Mouse (Mus musculus) cortical plate, adult 2 months (tissue): ENCODE measurements at regions not wholly inside any gene's neighbourhood (a gene's known extent, or its start where the extent isn't known, plus 50 kb on each side); places are given as distances from the start of the nearest gene placed in this dataset.

Experiments used
- H3K27ac ChIP-seq: fragments of 200-500 bp; 2 replicates; pipeline ENCODE4 v1.5.1; 2012; ENCODE audit warnings: low read length, control low read depth, inconsistent platforms; ENCODE audit not compliant: insufficient read depth
- H3K4me1 ChIP-seq: fragments of 200-500 bp; 2 replicates; pipeline ENCODE4 v1.6.1; 2011; ENCODE audit warnings: low read length; ENCODE audit not compliant: control insufficient read depth, insufficient read depth
- H3K4me3 ChIP-seq: fragments of 200-500 bp; 2 replicates; pipeline ENCODE4 v1.5.1; 2011; ENCODE audit warnings: mild to moderate bottlenecking, low read length, control low read depth; ENCODE audit not compliant: insufficient read depth
- CTCF ChIP-seq: fragments of 200-500 bp; IDR thresholded peaks from 2 replicates; pipeline ENCODE4 v1.5.1; 2011; ENCODE audit warnings: mild to moderate bottlenecking, control low read depth, low read length; ENCODE audit not compliant: insufficient read depth; ENCODE audit errors: extremely low read depth
- POLR2A ChIP-seq: fragments of 200-500 bp; IDR thresholded peaks from 2 replicates; pipeline ENCODE4 v1.6.1; 2011; ENCODE audit warnings: mild to moderate bottlenecking, low read length, control low read depth; ENCODE audit not compliant: insufficient read depth; ENCODE audit errors: extremely low read depth

- H3K4me3 ChIP-seq: no peak overlapping the region
- H3K4me1 ChIP-seq: no peaks in the 10 kb centered on the region
- no peak overlapping the region for H3K27ac ChIP-seq
- TF ChIP-seq CTCF (no peak), POLR2A (no peak)
These were observed 747.2 kb downstream of the Sorcs1 start for GRCm38 (mm10) chr19:49931202-49931601.

- Histone ChIP-seq H3K4me3 (no peak overlapping the region), H3K27ac (no peak overlapping the region), H3K4me1 (no peaks in the 10 kb centered on the region)
- TF ChIP-seq CTCF (no peak), POLR2A (no peak)
These were observed 766.7 kb downstream of the Sorcs1 start for GRCm38 (mm10) chr19:49911738-49912137.

- H3K27ac ChIP-seq: no peak overlapping the region
- H3K4me1 ChIP-seq: no peaks in the 10 kb centered on the region
- TF ChIP-seq POLR2A (no peak), CTCF (no peak)
- H3K4me3 ChIP-seq: no peak overlapping the region
These were observed 798.2 kb downstream of the Sorcs1 start for GRCm38 (mm10) chr19:49880241-49880640.

- Histone ChIP-seq H3K4me1 (peaks cover 2% of the 10 kb centered on the region; the same call in 1 of the 2 replicates), H3K27ac (no peak overlapping the region), H3K4me3 (peak overlapping the region; percentile 2; the same call in 1 of the 2 replicates)
- TF ChIP-seq POLR2A (0 out of 2 replicates have a peak, but pooled peaks have one; percentile 40), CTCF (no peak)
These were observed 817.7 kb downstream of the Sorcs1 start for GRCm38 (mm10) chr19:49860761-49861160.

GRCm38 (mm10) chr19:49855481-49856035 is 822.9 kb downstream of the Sorcs1 start:
- peaks cover under 1% of the 10 kb centered on the region; the same call in 1 of the 2 replicates for H3K4me1 ChIP-seq
- H3K4me3 ChIP-seq: no peak overlapping the region
- TF ChIP-seq POLR2A (no peak), CTCF (no peak)
- no peak overlapping the region for H3K27ac ChIP-seq

GRCm38 (mm10) chr19:49841984-49842383 is 836.5 kb downstream of the Sorcs1 start:
- TF ChIP-seq POLR2A (no peak), CTCF (no peak)
- Histone ChIP-seq H3K4me1 (no peaks in the 10 kb centered on the region), H3K27ac (no peak overlapping the region), H3K4me3 (no peak overlapping the region)

- TF ChIP-seq CTCF: no peak
- no peak overlapping the region for H3K27ac ChIP-seq
- no peaks in the 10 kb centered on the region for H3K4me1 ChIP-seq
- no peak overlapping the region for H3K4me3 ChIP-seq
These were observed 839.1 kb downstream of the Sorcs1 start for GRCm38 (mm10) chr19:49839153-49839911.

- Histone ChIP-seq H3K27ac (no peak overlapping the region), H3K4me3 (no peak overlapping the region), H3K4me1 (no peaks in the 10 kb centered on the region)
- TF ChIP-seq POLR2A (no peak), CTCF (no peak)
These were observed 847.5 kb downstream of the Sorcs1 start for GRCm38 (mm10) chr19:49830918-49831317.

GRCm38 (mm10) chr19:49805636-49806397 is 872.6 kb downstream of the Sorcs1 start:
- TF ChIP-seq CTCF: no peak
- TF ChIP-seq POLR2A: no peak
- H3K4me1 ChIP-seq: no peaks in the 10 kb centered on the region
- no peak overlapping the region for H3K4me3 ChIP-seq
- no peak overlapping the region for H3K27ac ChIP-seq
